Mouse (Mus musculus): ENCODE data around the gene Slc16a3. TPM values are rescaled to one million over a fixed set of nuclear protein-coding genes. Genes with fewer than 3 reads are reported as not detected.
A peak's percentile ranks its signal among the peaks of the same experiment; 100 is the strongest.

The Slc16a3 gene
- total RNA-seq, 1 experiment from 2014 or later, result 14.0 TPM

DNA sequence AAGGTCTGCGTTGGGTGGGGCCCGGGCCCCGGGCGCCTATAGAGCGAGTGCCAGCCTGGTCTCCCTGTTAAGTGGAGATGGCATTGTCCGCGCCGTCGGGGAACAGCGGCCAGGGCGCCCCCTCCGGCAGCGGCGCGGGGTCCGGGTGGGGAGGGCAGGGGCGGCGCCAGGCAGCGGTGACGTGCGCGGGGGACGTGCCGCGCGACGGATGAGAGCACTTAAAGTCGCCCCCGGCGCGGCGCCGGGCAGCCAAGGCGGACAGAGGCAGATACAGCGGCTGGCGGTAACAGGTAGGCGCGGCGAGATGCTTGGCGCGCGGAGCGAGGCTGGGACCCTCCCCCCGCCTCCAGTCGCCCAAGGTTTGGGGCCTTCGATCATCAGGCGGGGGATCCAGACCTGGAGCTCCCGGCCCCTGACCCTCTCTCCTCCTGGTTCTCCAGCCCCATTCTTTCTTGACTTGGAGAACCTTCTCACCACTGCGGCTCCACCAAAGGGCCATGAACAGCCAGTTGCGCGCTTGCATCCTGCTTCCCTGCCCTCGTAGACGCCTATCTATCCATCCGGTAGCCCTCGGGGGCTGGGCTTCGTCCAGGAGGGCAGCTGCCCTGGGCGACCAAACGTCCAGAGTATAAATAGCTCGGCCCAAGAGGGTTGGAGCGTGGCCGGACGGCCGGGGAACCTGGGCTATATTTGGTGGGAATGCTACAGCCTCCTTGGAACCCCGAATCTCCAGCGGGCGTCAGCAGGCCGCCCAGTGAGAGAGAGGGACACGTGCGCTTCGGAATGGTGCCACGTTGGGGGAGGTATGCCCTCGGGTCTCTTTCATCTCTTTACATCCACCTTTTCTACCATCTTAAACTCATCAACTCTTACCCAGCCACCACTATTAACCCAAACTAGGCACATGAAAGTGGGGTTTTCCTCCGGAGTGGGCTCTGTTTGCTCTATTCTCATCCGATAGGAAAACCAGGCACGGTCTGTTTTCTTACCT lies 876 bp downstream of the Slc16a3 start:
- DNase-seq, result peak; percentile 59

DNA sequence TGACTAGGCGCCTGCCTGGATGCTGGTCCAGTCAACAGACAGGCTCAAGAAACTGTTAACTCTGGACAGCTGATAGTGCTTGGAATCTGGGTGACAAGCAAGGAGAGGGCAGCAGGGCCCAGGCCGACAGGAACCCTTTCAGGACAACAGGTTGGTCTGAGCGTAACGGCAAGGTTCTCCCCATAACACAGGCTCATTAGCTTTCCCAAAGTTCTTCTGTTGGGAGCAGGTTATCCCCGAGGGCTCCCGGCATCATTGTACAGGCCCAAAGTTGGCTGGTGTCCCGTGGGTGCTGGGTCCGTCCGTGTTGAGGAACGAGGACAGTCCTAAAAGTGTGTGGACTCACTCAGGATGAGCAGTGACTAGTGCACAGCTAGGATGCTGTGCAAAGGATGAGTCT lies 1.6 kb downstream of the Slc16a3 start:
- DNase-seq, result no peak

DNA sequence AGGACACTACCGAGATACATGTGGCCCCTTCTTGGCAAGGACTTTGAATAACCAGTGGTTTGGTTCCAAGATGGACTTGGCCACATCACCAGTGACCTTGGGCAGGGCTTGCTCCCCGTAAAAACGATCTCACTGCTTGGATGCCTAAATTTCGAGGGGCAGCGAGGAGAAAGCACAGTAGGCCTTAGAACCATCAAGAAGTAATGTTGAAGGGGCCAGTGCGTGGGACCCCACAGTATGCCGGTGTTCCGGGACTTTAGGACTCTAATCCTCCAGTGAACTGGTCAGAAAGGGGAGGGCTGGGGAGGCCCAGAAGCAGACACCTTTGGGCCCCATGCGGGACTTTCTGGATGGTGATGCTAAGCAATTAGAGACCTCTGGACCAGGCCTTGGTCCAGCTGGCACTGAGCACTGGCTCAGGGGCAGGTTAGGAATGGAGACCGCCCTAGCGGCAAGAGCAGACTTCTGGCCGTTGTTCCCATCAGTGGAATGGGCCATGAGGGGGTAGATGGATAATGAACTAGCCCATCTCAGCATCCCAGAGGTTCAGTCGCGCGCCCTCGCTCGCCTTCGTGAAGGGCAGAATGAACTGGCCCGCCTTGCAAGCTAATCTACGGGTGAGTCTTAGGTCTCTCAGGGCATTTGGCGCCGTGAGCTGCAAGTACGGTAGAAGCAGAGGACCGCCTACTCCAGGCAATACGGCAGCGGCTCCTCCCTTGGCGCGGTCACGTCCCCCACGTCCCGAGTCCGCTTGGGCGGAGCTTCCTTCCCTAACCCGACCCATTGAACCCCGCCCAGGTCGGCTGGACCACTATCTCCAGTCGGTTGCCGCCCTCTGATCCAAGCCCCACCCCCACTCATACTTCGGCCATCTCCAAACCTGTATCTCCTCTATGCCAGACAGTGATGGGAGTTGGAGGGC lies 2.3 kb downstream of the Slc16a3 start:
- DNase-seq, result peak; percentile 93

- DNase-seq, result no peak
These were observed 3.0 kb downstream of the Slc16a3 start for GRCm38 (mm10) chr11:120951237-120951636.

GRCm38 (mm10) chr11:120951731-120952730 lies 3.8 kb downstream of the Slc16a3 start:
- DNase-seq, result no peak

- DNase-seq, result no peak
These were observed 6.7 kb downstream of the Slc16a3 start for GRCm38 (mm10) chr11:120954936-120955335.

GRCm38 (mm10) chr11:120955701-120956100 lies 7.4 kb downstream of the Slc16a3 start:
- DNase-seq, result no peak

DNA sequence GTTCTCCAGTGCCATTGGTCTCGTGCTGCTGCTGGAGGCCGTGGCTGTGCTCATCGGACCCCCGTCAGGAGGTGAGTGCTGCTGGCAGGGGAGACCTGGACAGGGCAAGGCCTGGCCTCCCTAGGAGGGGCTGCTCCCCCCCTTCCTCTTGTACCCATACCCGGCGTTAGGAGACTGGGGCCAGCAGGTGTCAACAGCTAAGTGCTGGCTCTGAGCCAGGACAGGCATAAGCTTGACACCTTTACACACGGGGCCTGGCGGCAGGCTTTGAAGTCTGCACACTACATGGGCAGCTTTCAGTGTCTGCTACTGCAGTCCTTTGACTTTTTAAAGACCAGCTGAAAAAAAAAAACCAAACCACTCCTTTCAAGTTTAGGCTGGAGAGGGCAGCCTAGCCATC lies 8.8 kb downstream of the Slc16a3 start:
- no peak for DNase-seq

- DNase-seq, result no peak
These were observed 9.5 kb downstream of the Slc16a3 start for GRCm38 (mm10) chr11:120957731-120958257.

GRCm38 (mm10) chr11:120959066-120959465 lies 10.8 kb downstream of the Slc16a3 start:
- DNase-seq, result no peak

DNA sequence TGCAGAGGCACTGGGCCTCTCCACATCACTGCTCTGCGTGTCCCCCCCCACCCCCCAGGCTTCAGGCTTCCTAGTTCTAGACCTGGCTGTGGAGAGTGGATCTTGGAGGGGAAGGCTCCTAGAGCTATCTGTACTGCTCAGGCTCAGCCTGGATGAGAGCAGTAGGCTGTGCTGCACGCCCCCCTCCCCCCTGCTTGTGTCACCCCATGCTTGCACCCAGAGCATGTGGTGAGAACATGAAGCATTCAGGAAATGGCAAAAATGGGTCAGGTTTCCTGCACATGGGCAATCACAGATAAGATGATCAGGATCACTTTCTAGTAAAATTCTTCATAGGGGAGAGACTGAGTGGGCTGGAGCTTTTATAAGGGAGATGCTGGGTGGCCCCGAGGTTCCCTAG lies 11.3 kb downstream of the Slc16a3 start:
- no peak for DNase-seq

- DNase-seq, result no peak
These were observed 12.0 kb downstream of the Slc16a3 start for GRCm38 (mm10) chr11:120960248-120960647.

DNA sequence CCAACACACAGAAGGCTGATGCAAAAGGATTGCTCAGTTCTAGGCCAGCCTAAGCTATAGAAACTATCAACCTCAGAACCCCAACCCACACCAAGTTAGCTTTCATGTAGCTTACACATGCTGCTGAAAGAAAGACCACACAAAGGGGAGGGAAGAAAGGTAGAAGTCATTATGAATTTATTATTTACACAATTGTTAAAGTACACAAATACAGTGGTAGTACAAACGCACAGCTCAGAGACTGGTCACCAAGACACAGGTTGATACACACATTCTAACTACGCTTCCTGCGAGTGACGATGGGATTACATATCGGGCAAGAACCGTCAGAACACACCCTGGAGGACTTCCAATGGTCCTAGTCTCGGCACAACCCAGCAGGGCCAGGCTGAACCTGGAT lies 13.3 kb downstream of the Slc16a3 start:
- DNase-seq, result no peak

DNA sequence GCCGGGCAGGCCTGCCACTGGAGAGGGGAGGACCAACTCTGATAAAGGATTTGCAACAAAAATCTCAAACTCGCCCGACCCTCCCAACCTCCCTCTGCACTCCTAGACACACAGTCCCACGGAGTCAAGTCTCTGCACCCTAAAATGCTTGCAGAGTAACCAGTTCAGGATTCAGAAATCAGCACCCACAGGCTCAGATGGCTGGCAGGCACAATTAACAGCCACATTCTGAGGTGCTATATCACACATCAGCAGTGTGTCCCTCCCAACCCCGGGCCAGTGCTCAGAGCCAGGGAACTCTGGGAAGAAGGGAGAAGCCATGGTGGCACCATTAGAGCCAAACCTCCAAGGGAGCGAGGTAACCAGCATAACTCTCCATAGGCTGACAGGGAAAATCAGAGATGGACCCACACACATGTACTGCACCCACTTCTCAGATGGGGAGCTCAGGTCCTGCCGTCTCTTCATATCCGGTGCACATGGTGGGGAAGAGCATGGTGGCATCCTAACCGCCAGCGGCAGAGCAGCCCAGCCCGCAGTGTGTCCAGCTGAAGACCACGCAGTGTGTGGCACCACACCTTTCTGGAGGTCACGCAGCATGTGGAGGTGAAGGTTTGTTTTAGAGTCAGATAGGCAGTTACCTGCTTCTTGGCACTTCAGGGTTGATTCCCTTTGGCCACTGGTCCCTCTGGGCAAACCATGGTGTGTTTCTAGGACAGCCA lies 13.9 kb downstream of the Slc16a3 start:
- no peak for DNase-seq

- DNase-seq, result no peak
These were observed 14.6 kb downstream of the Slc16a3 start for GRCm38 (mm10) chr11:120962909-120963308.

DNA sequence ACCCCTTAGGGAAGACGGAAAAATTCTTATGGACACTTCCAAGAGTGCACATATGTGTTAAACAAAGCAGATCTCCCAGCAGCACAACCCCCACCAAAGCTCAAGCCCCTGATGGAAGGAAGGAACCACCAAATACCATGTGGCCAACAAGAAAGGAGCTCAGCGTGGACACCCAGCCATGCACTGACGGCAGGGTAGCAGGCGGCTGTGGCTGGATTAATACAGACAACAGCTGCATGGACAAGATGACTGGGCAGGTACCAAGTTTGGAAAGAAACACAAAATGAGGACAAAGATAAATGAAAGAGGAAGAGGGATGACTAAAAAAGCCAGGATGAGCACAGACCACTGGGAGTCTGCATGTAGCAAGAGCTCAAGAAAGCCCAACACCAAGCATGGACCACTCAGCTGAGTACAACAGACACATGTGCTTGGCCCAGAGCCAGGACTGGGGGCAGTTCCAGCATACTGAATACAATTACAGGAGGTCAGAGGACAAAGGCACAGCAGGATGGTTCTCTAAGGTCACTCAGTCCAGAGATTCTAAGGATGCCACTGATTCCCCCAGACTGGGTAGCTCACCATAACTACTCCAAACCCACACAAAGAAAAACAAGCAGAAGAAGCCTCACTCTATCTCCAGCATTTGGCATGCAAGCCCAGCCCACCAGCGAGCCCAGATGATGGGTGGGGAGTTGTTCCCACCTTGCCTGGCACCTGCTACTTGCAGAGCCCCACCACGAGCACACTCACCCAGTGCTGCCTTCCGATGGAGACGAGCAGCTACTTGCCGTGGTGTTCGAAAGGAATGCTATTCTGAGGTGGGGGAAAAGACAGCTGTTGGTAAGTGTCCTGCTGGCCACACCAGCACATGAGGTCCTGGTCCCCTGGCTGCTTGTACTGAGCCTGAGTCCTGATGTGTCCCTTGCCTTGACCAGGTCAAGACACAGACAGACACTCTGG lies 16.2 kb downstream of the Slc16a3 start:
- no peak for DNase-seq

- no peak for DNase-seq
These were observed 17.3 kb downstream of the Slc16a3 start for GRCm38 (mm10) chr11:120965587-120965986.

- no peak for DNase-seq
These were observed 21.5 kb downstream of the Slc16a3 start for GRCm38 (mm10) chr11:120969742-120970141.

DNA sequence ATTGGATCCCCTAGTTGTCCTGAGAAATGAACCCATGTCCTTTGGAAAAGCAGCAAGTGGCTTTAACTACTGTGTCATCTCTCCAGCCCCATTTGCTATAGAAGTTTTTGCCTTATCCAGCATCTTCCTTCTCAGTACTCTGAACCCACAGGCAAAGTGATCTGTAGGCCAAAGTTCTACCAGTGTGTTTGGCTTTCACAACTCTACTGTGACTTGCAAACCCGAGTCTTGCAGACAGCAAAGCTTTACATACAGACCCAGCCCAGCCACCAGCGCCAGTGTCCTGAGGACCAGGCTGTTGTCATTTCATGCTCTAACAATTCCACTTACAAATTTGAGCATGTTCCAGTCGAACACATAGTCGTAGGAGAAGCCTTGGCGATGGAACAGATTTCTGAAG lies 23.0 kb downstream of the Slc16a3 start:
- DNase-seq, result no peak

Data from adrenal gland, postnatal 14 days (tissue).